Mouse (Mus musculus) bone marrow macrophage, adult 2 months (primary cell): ENCODE measurements at regions not wholly inside any gene's neighbourhood (a gene's known extent, or its start where the extent isn't known, plus 50 kb on each side); places are given as distances from the start of the nearest gene placed in this dataset.

ENCODE experiments used
- CTCF ChIP-seq: IDR thresholded peaks from 2 replicates; pipeline ENCODE4 v1.5.1; 2012; ENCODE audit warnings: low read depth, mild to moderate bottlenecking, low read length, moderate library complexity
- POLR2A ChIP-seq: IDR thresholded peaks from 2 replicates; pipeline ENCODE4 v1.6.1; 2012; ENCODE audit warnings: mild to moderate bottlenecking, low read depth, low read length, borderline replicate concordance

- no peak for TF ChIP-seq CTCF
- TF ChIP-seq POLR2A, result no peak
Measured at GRCm38 (mm10) chr17:94808758-94809157, 58.9 kb upstream of the Mettl4 start.
